Mouse (Mus musculus) heart, adult 9 months (tissue): ENCODE measurements around the gene 2510039O18Rik.

Experiments used
- DNase-seq, 2 experiments: peaks; one replicate each; pipeline ENCODE4 v3.0.0; 2022; ENCODE audit warnings: low spot score in 2 of 2

Gene 2510039O18Rik

GRCm38 (mm10) chr4:147940576-147941044 is at the start of gene 2510039O18Rik:
2510039O18Rik (plus strand) TSS chr4:147940895.
- peak; percentile 81 to 87 for DNase-seq

- no peak for DNase-seq
Measured at GRCm38 (mm10) chr4:147895815-147896330, 44.8 kb upstream of the 2510039O18Rik start.

- no peak for DNase-seq
Measured at GRCm38 (mm10) chr4:147896411-147896810, 44.3 kb upstream of the 2510039O18Rik start.

GRCm38 (mm10) chr4:147897348-147897747 is 43.3 kb upstream of the 2510039O18Rik start:
- peak; percentile 75 to 77 for DNase-seq

- DNase-seq = peak; percentile 64 to 67
Measured at GRCm38 (mm10) chr4:147900452-147900851, 40.2 kb upstream of the 2510039O18Rik start.

- DNase-seq = no peak
Measured at GRCm38 (mm10) chr4:147902906-147903500, 37.7 kb upstream of the 2510039O18Rik start.

- DNase-seq = no peak
Measured at GRCm38 (mm10) chr4:147903601-147904000, 37.1 kb upstream of the 2510039O18Rik start.

GRCm38 (mm10) chr4:147904313-147905089 is 36.2 kb upstream of the 2510039O18Rik start, which contains the start of gene Mfn2:
Mfn2 (minus strand) TSS chr4:147904704.
- DNase-seq = peak; percentile 90 to 94

- peak in 1 of 2 experiments; percentile 65 for DNase-seq
Measured at GRCm38 (mm10) chr4:147905090-147905659, 35.5 kb upstream of the 2510039O18Rik start.

GRCm38 (mm10) chr4:147906230-147906629 is 34.5 kb upstream of the 2510039O18Rik start:
- DNase-seq = no peak

GRCm38 (mm10) chr4:147909486-147909885 is 31.2 kb upstream of the 2510039O18Rik start:
- peak in 1 of 2 experiments; percentile 59 for DNase-seq

GRCm38 (mm10) chr4:147918459-147919121 is 22.1 kb upstream of the 2510039O18Rik start:
- peak in 1 of 2 experiments; percentile 55 for DNase-seq

- no peak for DNase-seq
Measured at GRCm38 (mm10) chr4:147920973-147921372, 19.7 kb upstream of the 2510039O18Rik start.

GRCm38 (mm10) chr4:147922341-147922740 is 18.4 kb upstream of the 2510039O18Rik start:
- no peak for DNase-seq

- peak; percentile 68 to 71 for DNase-seq
Measured at GRCm38 (mm10) chr4:147927705-147928104, 13.0 kb upstream of the 2510039O18Rik start.

GRCm38 (mm10) chr4:147928136-147928535 is 12.6 kb upstream of the 2510039O18Rik start:
- DNase-seq = no peak

GRCm38 (mm10) chr4:147928540-147928939 is 12.2 kb upstream of the 2510039O18Rik start:
- DNase-seq = no peak

GRCm38 (mm10) chr4:147930946-147931345 is 9.7 kb upstream of the 2510039O18Rik start:
- DNase-seq = no peak

GRCm38 (mm10) chr4:147934134-147934533 is 6.6 kb upstream of the 2510039O18Rik start:
- peak in 1 of 2 experiments; percentile 67 for DNase-seq

- no peak for DNase-seq
Measured at GRCm38 (mm10) chr4:147934611-147935010, 6.1 kb upstream of the 2510039O18Rik start.

- no peak for DNase-seq
Measured at GRCm38 (mm10) chr4:147935904-147936303, 4.8 kb upstream of the 2510039O18Rik start.
